Mouse (Mus musculus) forebrain, embryonic 12.5 days (tissue): ENCODE data around the gene Ngdn. TPM values are rescaled to one million over a fixed set of nuclear protein-coding genes. Genes with fewer than 3 reads are reported as not detected.
"Not testable (repeated sequence)": the region's sequence is repeated elsewhere in the genome, so short reads cannot be mapped to it uniquely, and the experiment has no call there.

Experiments
- ATAC-seq: fragments of 200-750 bp; cut with Nextera tagmentation; 2 replicates; pipeline ENCODE4 v1.8.0; 2017; ENCODE audit warnings: moderate TSS enrichment; ENCODE audit not compliant: low FRiP score
- H3K27ac ChIP-seq: fragments of 300-500 bp; sonication (generic); 2 replicates; pipeline ENCODE4 v1.5.1; 2016; ENCODE audit warnings: mild to moderate bottlenecking
- H3K27me3 ChIP-seq: fragments of 300-500 bp; sonication (generic); 2 replicates; pipeline ENCODE4 v1.6.1; 2016; ENCODE audit warnings: mild to moderate bottlenecking
- H3K36me3 ChIP-seq: fragments of 300-500 bp; sonication (generic); replicated peaks from 2 replicates; pipeline ENCODE4 v1.6.1; 2016; ENCODE audit warnings: mild to moderate bottlenecking
- H3K4me1 ChIP-seq: fragments of 300-500 bp; sonication (generic); 2 replicates; pipeline ENCODE4 v1.6.1; 2016
- H3K4me2 ChIP-seq: fragments of 300-500 bp; sonication (generic); 2 replicates; pipeline ENCODE4 v1.6.1; 2016; ENCODE audit warnings: mild to moderate bottlenecking, moderate library complexity
- H3K4me3 ChIP-seq: fragments of 300-500 bp; sonication (generic); replicated peaks from 2 replicates; pipeline ENCODE4 v1.5.1; 2016; ENCODE audit warnings: mild to moderate bottlenecking
- H3K9ac ChIP-seq: fragments of 300-500 bp; sonication (generic); 2 replicates; pipeline ENCODE4 v1.6.1; 2016; ENCODE audit warnings: mild to moderate bottlenecking
- H3K9me3 ChIP-seq: fragments of 300-500 bp; sonication (generic); 2 replicates; pipeline ENCODE4 v1.6.1; 2016
- WGBS: fragments of 180-500 bp; shearing (Covaris S2); methylation state at CpG from one replicate; pipeline ENCODE4 v1.1.7; 2016; 5-methylcytosine and 5-hydroxymethylcytosine counted together
- polyA plus RNA-seq: library from polyadenylated mRNA; unstranded; fragments of >200 nt; fragmentation: Nextera tagmentation; extraction: Ambion mirVana; gene quantifications from 2 replicates; pipeline ENCODE4 v1.2.1, GENCODE M21; 2016

Gene Ngdn
- 71.7 and 73.3 TPM in 2 replicates for polyA plus RNA-seq

- Histone ChIP-seq H3K36me3 (peaks cover 10% of the 10 kb centered on the region), H3K4me1 (peaks cover 14% of the 10 kb centered on the region), H3K4me2 (peak within 1 kb of the TSS; percentile 79), H3K4me3 (peak within 1 kb of the TSS; percentile 80), H3K27me3 (no peaks in the 10 kb centered on the region), H3K9ac (peak within 1 kb of the TSS; percentile 81), H3K27ac (peak within 1 kb of the TSS; percentile 91), H3K9me3 (no peaks in the 10 kb centered on the region)
- ATAC-seq: peak; percentile 96
- under 1% methylated on average over 36 of the region's 36 CpGs for WGBS
Observed at GRCm38 (mm10) chr14:55014991-55015766, at the start of gene Ngdn. TSS of gene Ngdn (plus strand) at chr14:55015454.

- Histone ChIP-seq H3K27me3 (peaks cover 5% of the 10 kb centered on the region; the same call in 1 of the 2 replicates), H3K4me1 (peaks cover 4% of the 10 kb centered on the region; the same call in 1 of the 2 replicates), H3K36me3 (no peaks in the 10 kb centered on the region), H3K27ac (no peak overlapping the region), H3K4me3 (no peak overlapping the region), H3K4me2 (no peak overlapping the region), H3K9me3 (no peaks in the 10 kb centered on the region), H3K9ac (no peak overlapping the region)
- no peak for ATAC-seq
- 78% methylated on average over 6 of the region's 6 CpGs for WGBS
Observed at GRCm38 (mm10) chr14:54965631-54966030, 49.6 kb upstream of the Ngdn start.

- H3K9me3 ChIP-seq: no peaks in the 10 kb centered on the region
- H3K9ac ChIP-seq: no peak within 1 kb of the TSS
- no peak within 1 kb of the TSS for H3K4me3 ChIP-seq
- no peak within 1 kb of the TSS for H3K4me2 ChIP-seq
- no peaks in the 10 kb centered on the region for H3K36me3 ChIP-seq
- WGBS: 77% methylated on average over 7 of the region's 7 CpGs
- no peak for ATAC-seq
- peaks cover 2% of the 10 kb centered on the region; the same call in 1 of the 2 replicates for H3K27me3 ChIP-seq
- H3K4me1 ChIP-seq: no peaks in the 10 kb centered on the region
- no peak within 1 kb of the TSS for H3K27ac ChIP-seq
Observed at GRCm38 (mm10) chr14:54966320-54966977, 48.8 kb upstream of the Ngdn start, which contains the start of gene Myh6. TSS of gene Myh6 (minus strand) at chr14:54966927.

GRCm38 (mm10) chr14:54967874-54968273 lies 47.4 kb upstream of the Ngdn start:
- Histone ChIP-seq H3K4me1 (no peaks in the 10 kb centered on the region), H3K27me3 (no peaks in the 10 kb centered on the region), H3K4me3 (no peak overlapping the region), H3K9ac (no peak overlapping the region), H3K36me3 (no peaks in the 10 kb centered on the region), H3K9me3 (no peaks in the 10 kb centered on the region), H3K4me2 (no peak overlapping the region), H3K27ac (no peak overlapping the region)
- no peak for ATAC-seq
- 87% methylated on average over 3 of the region's 3 CpGs for WGBS

GRCm38 (mm10) chr14:54968344-54968743 lies 46.9 kb upstream of the Ngdn start:
- no peak for ATAC-seq
- H3K4me1 ChIP-seq: no peaks in the 10 kb centered on the region

GRCm38 (mm10) chr14:54972786-54973185 lies 42.5 kb upstream of the Ngdn start:
- 95% methylated on average over 11 of the region's 11 CpGs for WGBS
- not testable (repeated sequence) for H3K36me3 ChIP-seq

More at GRCm38 (mm10) chr14:54968344-54968743, 46.9 kb upstream of the Ngdn start:
- H3K27me3 ChIP-seq: no peaks in the 10 kb centered on the region
- H3K9ac ChIP-seq: no peak overlapping the region
- no peak overlapping the region for H3K27ac ChIP-seq
- H3K36me3 ChIP-seq: no peaks in the 10 kb centered on the region
- H3K4me3 ChIP-seq: no peak overlapping the region
- no peaks in the 10 kb centered on the region for H3K9me3 ChIP-seq
- no peak overlapping the region for H3K4me2 ChIP-seq

GRCm38 (mm10) chr14:54974068-54974791 lies 41.0 kb upstream of the Ngdn start:
- Histone ChIP-seq H3K4me3 (no peak overlapping the region), H3K27me3 (0 out of 2 replicates have a peak, but pooled peaks cover 6% of the 10 kb centered on the region), H3K4me1 (peaks cover 10% of the 10 kb centered on the region), H3K9ac (0 out of 2 replicates have a peak overlapping the region, but pooled peaks have one; percentile 4), H3K27ac (peak overlapping the region; percentile 38; the same call in 1 of the 2 replicates), H3K4me2 (no peak overlapping the region), H3K36me3 (no peaks in the 10 kb centered on the region), H3K9me3 (no peaks in the 10 kb centered on the region)
- WGBS: 71% methylated on average over 6 of the region's 6 CpGs
- no peak for ATAC-seq

More at GRCm38 (mm10) chr14:54972786-54973185, 42.5 kb upstream of the Ngdn start:
- H3K9me3 ChIP-seq, H3K27ac ChIP-seq, H3K4me2 ChIP-seq, H3K4me3 ChIP-seq, H3K9ac ChIP-seq, H3K27me3 ChIP-seq, ATAC-seq: not testable (repeated sequence)
- H3K4me1 ChIP-seq: peaks cover 10% of the 10 kb centered on the region

- Histone ChIP-seq H3K9ac (no peak within 1 kb of the TSS), H3K4me2 (no peak within 1 kb of the TSS), H3K36me3 (no peaks in the 10 kb centered on the region), H3K27me3 (0 out of 2 replicates have a peak, but pooled peaks cover 6% of the 10 kb centered on the region), H3K4me3 (no peak within 1 kb of the TSS), H3K4me1 (peaks cover 10% of the 10 kb centered on the region), H3K27ac (no peak within 1 kb of the TSS), H3K9me3 (no peaks in the 10 kb centered on the region)
- no peak for ATAC-seq
- WGBS: 66% methylated on average over 1 of the region's 1 CpGs
Observed at GRCm38 (mm10) chr14:54976633-54977032, 38.6 kb upstream of the Ngdn start, which contains the start of gene Gm17428. TSS of gene Gm17428 (plus strand) at chr14:54976933.

GRCm38 (mm10) chr14:54978664-54979063 lies 36.6 kb upstream of the Ngdn start:
- no peaks in the 10 kb centered on the region for H3K36me3 ChIP-seq
- H3K27me3 ChIP-seq: 0 out of 2 replicates have a peak, but pooled peaks cover 6% of the 10 kb centered on the region
- no peak for ATAC-seq

GRCm38 (mm10) chr14:54981934-54982333 lies 33.3 kb upstream of the Ngdn start:
- ATAC-seq: no peak
- 95% methylated on average over 7 of the region's 7 CpGs for WGBS

More at GRCm38 (mm10) chr14:54978664-54979063, 36.6 kb upstream of the Ngdn start:
- Histone ChIP-seq H3K9me3 (no peaks in the 10 kb centered on the region), H3K4me2 (no peak overlapping the region), H3K4me3 (no peak overlapping the region), H3K27ac (no peak overlapping the region), H3K4me1 (peaks cover 10% of the 10 kb centered on the region), H3K9ac (no peak overlapping the region)
- 89% methylated on average over 8 of the region's 8 CpGs for WGBS

GRCm38 (mm10) chr14:54988350-54988874 lies 26.8 kb upstream of the Ngdn start:
- not testable (repeated sequence) for ATAC-seq, H3K4me1 ChIP-seq, H3K9me3 ChIP-seq, H3K4me3 ChIP-seq, H3K27ac ChIP-seq, H3K36me3 ChIP-seq, H3K4me2 ChIP-seq, H3K9ac ChIP-seq, H3K27me3 ChIP-seq
- 94% methylated on average over 9 of the region's 9 CpGs for WGBS

More at GRCm38 (mm10) chr14:54981934-54982333, 33.3 kb upstream of the Ngdn start:
- Histone ChIP-seq H3K4me1 (no peaks in the 10 kb centered on the region), H3K27ac (no peak overlapping the region), H3K4me2 (no peak overlapping the region), H3K36me3 (no peaks in the 10 kb centered on the region), H3K9ac (no peak overlapping the region), H3K27me3 (no peaks in the 10 kb centered on the region), H3K4me3 (no peak overlapping the region), H3K9me3 (no peaks in the 10 kb centered on the region)
